Mouse (Mus musculus): ENCODE results near the gene Nr6a1.

DNA sequence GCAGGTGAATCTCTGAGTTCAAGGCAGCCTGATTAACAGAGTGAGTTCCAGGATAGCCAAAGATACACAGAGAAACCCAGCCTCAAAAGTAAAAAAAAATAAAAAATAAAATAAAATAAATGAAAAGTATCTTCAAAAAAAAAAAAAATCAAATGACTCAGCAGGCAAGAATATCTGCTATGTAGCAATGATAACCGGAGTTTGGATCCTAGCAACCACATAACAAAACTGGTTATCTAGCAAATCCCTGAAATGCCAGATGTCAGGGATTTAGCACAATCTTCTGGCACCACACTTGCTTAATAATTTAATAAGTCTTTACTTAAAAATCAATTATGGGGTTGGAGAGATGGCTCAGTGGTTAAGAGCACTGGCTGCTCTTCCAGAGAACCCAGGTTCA, 23.2 kb downstream of the Nr6a1 start:
- TF ChIP-seq CTCF (IDR thresholded peaks at IDR 0.05; ENCODE audit: control insufficient read depth, insufficient read depth, low read length) (no peak), POLR2A (IDR thresholded peaks at IDR 0.05; ENCODE audit: borderline replicate concordance, control insufficient read depth, low read depth, low read length) (no peak)
